Comparison of ENCODE assay signal across 22 mouse cellular contexts in genomic region chr17:51405059-51405458, GRCm38 (mm10).
DNase-seq lines count a peak whose midpoint lies in the region; ATAC-seq and TF ChIP-seq lines count a peak whose summit lies in the region.
"Had no signal": no experiment of that assay in that cellular context is flagged by ENCODE, and none has a peak within 500 bp of the region (broad histone marks: within the 10 kb centered on the region; RNA-seq: fewer than 3 reads in every experiment).

No protein-coding gene starts in this region.

- WGBS in kidney, postnatal 0 days, result 90% methylated on average over 3 of the region's 3 CpGs
- 84% methylated on average over 3 of the region's 3 CpGs for WGBS in kidney, adult 2 months
- 77% methylated on average over 3 of the region's 3 CpGs for WGBS in lung, embryonic 14.5 days
- WGBS in neural tube, embryonic 15.5 days, result 88% methylated on average over 3 of the region's 3 CpGs

- peak; percentile 27; the same call in 1 of the 2 replicates for TF ChIP-seq CTCF in kidney, postnatal 0 days (IDR thresholded peaks at IDR 0.05; ENCODE audit: low read depth)
- no peak for TF ChIP-seq CTCF in kidney, adult 2 months (conservative IDR thresholded peaks at IDR 0.05; ENCODE audit: insufficient read depth, insufficient read length, low read depth, low read length)
- peak; percentile 23; the same call in 1 of the 2 replicates for TF ChIP-seq CTCF in lung, embryonic 14.5 days (IDR thresholded peaks at IDR 0.05; ENCODE audit: low read depth)

- TF ChIP-seq POLR2A in kidney, adult 2 months (IDR thresholded peaks at IDR 0.05; ENCODE audit: low read depth, low read length), result no peak

- no peak overlapping the region for H3K4me2 ChIP-seq in kidney, postnatal 0 days (ENCODE audit: low read length)
- H3K4me2 ChIP-seq in lung, embryonic 14.5 days, result no peak overlapping the region
- H3K4me2 ChIP-seq in neural tube, embryonic 15.5 days, result no peak overlapping the region
- H3K4me2 ChIP-seq: embryonic facial prominence, embryonic 13.5 days; forebrain, embryonic 12.5 days; heart, embryonic 13.5 days; hindbrain, embryonic 15.5 days had no signal

- no peaks in the 10 kb centered on the region for H3K27me3 ChIP-seq in kidney, postnatal 0 days (ENCODE audit: insufficient read depth, low read length)
- H3K27me3 ChIP-seq in kidney, adult 2 months (replicated peaks; ENCODE audit: control insufficient read depth, insufficient read depth, low read length), result no peaks in the 10 kb centered on the region
- no peaks in the 10 kb centered on the region for H3K27me3 ChIP-seq in lung, embryonic 14.5 days (ENCODE audit: insufficient read depth, low read length)
- H3K27me3 ChIP-seq in neural tube, embryonic 15.5 days (replicated peaks), result no peaks in the 10 kb centered on the region
- H3K27me3 ChIP-seq: embryonic facial prominence, embryonic 13.5 days; forebrain, embryonic 12.5 days; heart, embryonic 13.5 days; hindbrain, embryonic 15.5 days had no signal

- no peaks in the 10 kb centered on the region for H3K4me1 ChIP-seq in kidney, postnatal 0 days (replicated peaks; ENCODE audit: insufficient read depth, low read length)
- H3K4me1 ChIP-seq in kidney, adult 2 months (ENCODE audit: control insufficient read depth, insufficient read depth, low read length), result no peaks in the 10 kb centered on the region
- H3K4me1 ChIP-seq in lung, embryonic 14.5 days (ENCODE audit: insufficient read depth), result no peaks in the 10 kb centered on the region
- H3K4me1 ChIP-seq in neural tube, embryonic 15.5 days, result no peaks in the 10 kb centered on the region
- H3K4me1 ChIP-seq: embryonic facial prominence, embryonic 13.5 days; forebrain, embryonic 12.5 days; heart, embryonic 13.5 days; hindbrain, embryonic 15.5 days had no signal

- no peaks in the 10 kb centered on the region for H3K9me3 ChIP-seq in kidney, postnatal 0 days (replicated peaks; ENCODE audit: low read length)
- H3K9me3 ChIP-seq in lung, embryonic 14.5 days (ENCODE audit: low read depth, low read length), result no peaks in the 10 kb centered on the region
- H3K9me3 ChIP-seq in neural tube, embryonic 15.5 days (replicated peaks), result no peaks in the 10 kb centered on the region
- H3K9me3 ChIP-seq: embryonic facial prominence, embryonic 13.5 days; forebrain, embryonic 12.5 days; heart, embryonic 13.5 days; hindbrain, embryonic 15.5 days had no signal

- no peak overlapping the region for H3K27ac ChIP-seq in kidney, postnatal 0 days
- H3K27ac ChIP-seq in kidney, adult 2 months (ENCODE audit: insufficient read depth, low read depth, low read length), result no peak overlapping the region
- H3K27ac ChIP-seq in lung, embryonic 14.5 days (ENCODE audit: low read depth), result no peak overlapping the region
- H3K27ac ChIP-seq in neural tube, embryonic 15.5 days (replicated peaks), result no peak overlapping the region
- H3K27ac ChIP-seq: embryonic facial prominence, embryonic 13.5 days; forebrain, embryonic 12.5 days; gastrocnemius, adult 2 months; heart, embryonic 13.5 days; hindbrain, embryonic 15.5 days had no signal

- no peak overlapping the region for H3K4me3 ChIP-seq in kidney, postnatal 0 days (replicated peaks; ENCODE audit: low read depth, low read length)
- no peak overlapping the region for H3K4me3 ChIP-seq in kidney, adult 2 months (ENCODE audit: insufficient read depth, low read depth, low read length)
- H3K4me3 ChIP-seq in lung, embryonic 14.5 days (ENCODE audit: low read depth, low read length), result no peak overlapping the region
- H3K4me3 ChIP-seq in neural tube, embryonic 15.5 days (replicated peaks), result no peak overlapping the region
- H3K4me3 ChIP-seq: embryonic facial prominence, embryonic 13.5 days; forebrain, embryonic 12.5 days; gastrocnemius, adult 2 months; heart, embryonic 13.5 days; hindbrain, embryonic 15.5 days had no signal

- H3K9ac ChIP-seq in kidney, postnatal 0 days (ENCODE audit: low read depth, low read length), result no peak overlapping the region
- no peak overlapping the region for H3K9ac ChIP-seq in lung, embryonic 14.5 days
- no peak overlapping the region for H3K9ac ChIP-seq in neural tube, embryonic 15.5 days (replicated peaks)
- H3K9ac ChIP-seq: embryonic facial prominence, embryonic 13.5 days; forebrain, embryonic 12.5 days; heart, embryonic 13.5 days; hindbrain, embryonic 15.5 days had no signal

- ATAC-seq in kidney, postnatal 0 days (replicated peaks; ENCODE audit: low FRiP score, low read depth), result no peak
- ATAC-seq in lung, embryonic 14.5 days (ENCODE audit: insufficient read depth), result no peak
- no peak for ATAC-seq in neural tube, embryonic 15.5 days (ENCODE audit: low FRiP score)
- ATAC-seq: CD4-positive, CD25-positive, alpha-beta regulatory T cell, adult 4 months; forebrain, embryonic 16.5 days had no signal

- DNase-seq in kidney, postnatal 0 days (ENCODE audit: low spot score), result no peak
- DNase-seq in kidney, adult 2 months, result no peak
- no peak for DNase-seq in lung, embryonic 14.5 days
- no peak for DNase-seq in lung, adult 18-20 months
- peak; percentile 17 for DNase-seq in naive thymus-derived CD4-positive, alpha-beta T cell, adult 2 months (ENCODE audit: low read depth)
- DNase-seq: adrenal gland, postnatal 10 days; B cell, adult 2 months; cerebellum, adult 11-12 months; cerebellum, adult 9-10 months; cerebellum, postnatal 36 days; gastrocnemius, adult 2 months; gastrocnemius, postnatal 36 days; heart, adult 18-20 months; heart, postnatal 36 days had no signal

- no peaks in the 10 kb centered on the region for H3K36me3 ChIP-seq in kidney, postnatal 0 days (ENCODE audit: insufficient read depth, low read length)
- no peaks in the 10 kb centered on the region for H3K36me3 ChIP-seq in kidney, adult 2 months (ENCODE audit: control insufficient read depth, insufficient read depth, low read length)
- no peaks in the 10 kb centered on the region for H3K36me3 ChIP-seq in lung, embryonic 14.5 days (ENCODE audit: insufficient read depth)
- no peaks in the 10 kb centered on the region for H3K36me3 ChIP-seq in neural tube, embryonic 15.5 days
- H3K36me3 ChIP-seq: embryonic facial prominence, embryonic 13.5 days; forebrain, embryonic 12.5 days; G1E; heart, embryonic 13.5 days; hindbrain, embryonic 15.5 days had no signal
